Mouse (Mus musculus): Measurements from ENCODE around the gene Scube1. TPM values are rescaled to one million over a fixed set of nuclear protein-coding genes. Genes with fewer than 3 reads are reported as not detected.
A peak's percentile ranks its signal among the peaks of the same experiment; 100 is the strongest.

Scube1 gene
- total and polyA plus RNA-seq, 2 experiments = 0.13 to 0.18 TPM

- Histone ChIP-seq H3K27ac (replicated peaks; ENCODE audit: insufficient read depth, low read depth, low read length) (no peak overlapping the region), H3K79me2 (ENCODE audit: control insufficient read depth, insufficient read depth, low read length) (no peaks in the 10 kb centered on the region), H3K27me3 (ENCODE audit: control insufficient read depth, insufficient read depth, low read length) (no peaks in the 10 kb centered on the region), H3K9ac (ENCODE audit: low read depth, low read length) (no peak overlapping the region), H3K4me1 (ENCODE audit: control insufficient read depth, insufficient read depth, low read length) (no peaks in the 10 kb centered on the region), H3K4me3 (ENCODE audit: insufficient read depth, low read depth, low read length) (no peak overlapping the region), H3K36me3 (ENCODE audit: control insufficient read depth, insufficient read depth, low read length) (no peaks in the 10 kb centered on the region)
- DNase-seq (ENCODE audit: extremely low read depth, low read depth, low spot score) = no peak
- TF ChIP-seq CTCF (IDR thresholded peaks at IDR 0.05; ENCODE audit: low read depth, low read length) = peak; percentile 90
- no peak for TF ChIP-seq POLR2A (IDR thresholded peaks at IDR 0.05; ENCODE audit: extremely low read depth, insufficient read depth, low read length)
- 5% methylated on average over 10 of the region's 10 CpGs for WGBS
Observed at GRCm38 (mm10) chr15:83760683-83761082, 35.9 kb upstream of the Scube1 start.

GRCm38 (mm10) chr15:83758958-83759357 lies 34.1 kb upstream of the Scube1 start:
- no peak overlapping the region for H3K27ac ChIP-seq (replicated peaks; ENCODE audit: insufficient read depth, low read depth, low read length)
- WGBS = 13% methylated on average over 4 of the region's 4 CpGs
- no peak overlapping the region for H3K4me3 ChIP-seq (ENCODE audit: insufficient read depth, low read depth, low read length)
- H3K36me3 ChIP-seq (ENCODE audit: control insufficient read depth, insufficient read depth, low read length) = no peaks in the 10 kb centered on the region
- TF ChIP-seq POLR2A (IDR thresholded peaks at IDR 0.05; ENCODE audit: extremely low read depth, insufficient read depth, low read length) = no peak
- TF ChIP-seq CTCF (IDR thresholded peaks at IDR 0.05; ENCODE audit: low read depth, low read length) = peak; percentile 54
- no peak for DNase-seq (ENCODE audit: extremely low read depth, low read depth, low spot score)
- H3K4me1 ChIP-seq (ENCODE audit: control insufficient read depth, insufficient read depth, low read length) = no peaks in the 10 kb centered on the region
- no peak overlapping the region for H3K9ac ChIP-seq (ENCODE audit: low read depth, low read length)
- no peaks in the 10 kb centered on the region for H3K27me3 ChIP-seq (ENCODE audit: control insufficient read depth, insufficient read depth, low read length)
- no peaks in the 10 kb centered on the region for H3K79me2 ChIP-seq (ENCODE audit: control insufficient read depth, insufficient read depth, low read length)

GRCm38 (mm10) chr15:83756742-83757141 lies 31.9 kb upstream of the Scube1 start:
- Histone ChIP-seq H3K9ac (ENCODE audit: low read depth, low read length) (no peak overlapping the region), H3K79me2 (ENCODE audit: control insufficient read depth, insufficient read depth, low read length) (no peaks in the 10 kb centered on the region), H3K27me3 (ENCODE audit: control insufficient read depth, insufficient read depth, low read length) (no peaks in the 10 kb centered on the region), H3K4me1 (ENCODE audit: control insufficient read depth, insufficient read depth, low read length) (no peaks in the 10 kb centered on the region), H3K27ac (replicated peaks; ENCODE audit: insufficient read depth, low read depth, low read length) (no peak overlapping the region), H3K36me3 (ENCODE audit: control insufficient read depth, insufficient read depth, low read length) (no peaks in the 10 kb centered on the region), H3K4me3 (ENCODE audit: insufficient read depth, low read depth, low read length) (no peak overlapping the region)
- 26% methylated on average over 9 of the region's 9 CpGs for WGBS
- no peak for TF ChIP-seq POLR2A (IDR thresholded peaks at IDR 0.05; ENCODE audit: extremely low read depth, insufficient read depth, low read length)
- TF ChIP-seq CTCF (IDR thresholded peaks at IDR 0.05; ENCODE audit: low read depth, low read length) = peak; percentile 75
- DNase-seq (ENCODE audit: extremely low read depth, low read depth, low spot score) = peak; percentile 8

GRCm38 (mm10) chr15:83749436-83749835 lies 24.6 kb upstream of the Scube1 start:
- Histone ChIP-seq H3K27me3 (ENCODE audit: control insufficient read depth, insufficient read depth, low read length) (no peaks in the 10 kb centered on the region; the same call in 1 of the 2 replicates), H3K36me3 (ENCODE audit: control insufficient read depth, insufficient read depth, low read length) (no peaks in the 10 kb centered on the region), H3K27ac (replicated peaks; ENCODE audit: insufficient read depth, low read depth, low read length) (no peak overlapping the region), H3K4me3 (ENCODE audit: insufficient read depth, low read depth, low read length) (no peak overlapping the region), H3K79me2 (ENCODE audit: control insufficient read depth, insufficient read depth, low read length) (no peaks in the 10 kb centered on the region), H3K4me1 (ENCODE audit: control insufficient read depth, insufficient read depth, low read length) (no peaks in the 10 kb centered on the region), H3K9ac (ENCODE audit: low read depth, low read length) (no peak overlapping the region)
- TF ChIP-seq CTCF (IDR thresholded peaks at IDR 0.05; ENCODE audit: low read depth, low read length) (no peak), POLR2A (IDR thresholded peaks at IDR 0.05; ENCODE audit: extremely low read depth, insufficient read depth, low read length) (no peak)
- DNase-seq (ENCODE audit: extremely low read depth, low read depth, low spot score) = no peak
- 75% methylated on average over 9 of the region's 9 CpGs for WGBS

GRCm38 (mm10) chr15:83748986-83749385 lies 24.2 kb upstream of the Scube1 start:
- DNase-seq (ENCODE audit: extremely low read depth, low read depth, low spot score) = no peak
- H3K27ac ChIP-seq (replicated peaks; ENCODE audit: insufficient read depth, low read depth, low read length) = no peak overlapping the region
- TF ChIP-seq POLR2A (IDR thresholded peaks at IDR 0.05; ENCODE audit: extremely low read depth, insufficient read depth, low read length) (no peak), CTCF (IDR thresholded peaks at IDR 0.05; ENCODE audit: low read depth, low read length) (no peak)
- 72% methylated on average over 6 of the region's 6 CpGs for WGBS
- H3K79me2 ChIP-seq (ENCODE audit: control insufficient read depth, insufficient read depth, low read length) = no peaks in the 10 kb centered on the region
- no peak overlapping the region for H3K4me3 ChIP-seq (ENCODE audit: insufficient read depth, low read depth, low read length)
- H3K9ac ChIP-seq (ENCODE audit: low read depth, low read length) = no peak overlapping the region
- no peaks in the 10 kb centered on the region for H3K4me1 ChIP-seq (ENCODE audit: control insufficient read depth, insufficient read depth, low read length)
- H3K27me3 ChIP-seq (ENCODE audit: control insufficient read depth, insufficient read depth, low read length) = no peaks in the 10 kb centered on the region; the same call in 1 of the 2 replicates
- no peaks in the 10 kb centered on the region for H3K36me3 ChIP-seq (ENCODE audit: control insufficient read depth, insufficient read depth, low read length)

- 71% methylated on average over 16 of the region's 16 CpGs for WGBS
- TF ChIP-seq CTCF (IDR thresholded peaks at IDR 0.05; ENCODE audit: low read depth, low read length) (no peak), POLR2A (IDR thresholded peaks at IDR 0.05; ENCODE audit: extremely low read depth, insufficient read depth, low read length) (no peak)
- no peaks in the 10 kb centered on the region; the same call in 1 of the 2 replicates for H3K27me3 ChIP-seq (ENCODE audit: control insufficient read depth, insufficient read depth, low read length)
- no peak overlapping the region for H3K4me3 ChIP-seq (ENCODE audit: insufficient read depth, low read depth, low read length)
- H3K4me1 ChIP-seq (ENCODE audit: control insufficient read depth, insufficient read depth, low read length) = no peaks in the 10 kb centered on the region
- DNase-seq (ENCODE audit: extremely low read depth, low read depth, low spot score) = no peak
- no peaks in the 10 kb centered on the region for H3K36me3 ChIP-seq (ENCODE audit: control insufficient read depth, insufficient read depth, low read length)
- H3K79me2 ChIP-seq (ENCODE audit: control insufficient read depth, insufficient read depth, low read length) = no peaks in the 10 kb centered on the region
- H3K9ac ChIP-seq (ENCODE audit: low read depth, low read length) = no peak overlapping the region
- no peak overlapping the region for H3K27ac ChIP-seq (replicated peaks; ENCODE audit: insufficient read depth, low read depth, low read length)
Observed at GRCm38 (mm10) chr15:83746311-83746710, 21.5 kb upstream of the Scube1 start.
